Mouse (Mus musculus) frontal cortex, postnatal 36 days (tissue): ENCODE results near the gene Gm13693.
A peak's percentile ranks its signal among the peaks of the same experiment; 100 is the strongest.
"Not testable (repeated sequence)": the region's sequence is repeated elsewhere in the genome, so short reads cannot be mapped to it uniquely, and the experiment has no call there.

Source experiments
- DNase-seq, 2 experiments: peaks; one replicate each; pipeline ENCODE4 v3.0.0; 2022; ENCODE audit warnings: low spot score in 2 of 2

The Gm13693 gene

GRCm38 (mm10) chr2:83961203-83961602 is at the start of gene Gm13693:
TSS of gene Gm13693 (plus strand) at chr2:83961503.
- DNase-seq, result not testable (repeated sequence)

- DNase-seq, result no peak
These were observed 31.7 kb upstream of the Gm13693 start for GRCm38 (mm10) chr2:83929478-83930088.

- DNase-seq, result peak; percentile 90 to 96
These were observed 20.4 kb upstream of the Gm13693 start, which contains the start of gene Zswim2 for GRCm38 (mm10) chr2:83940931-83941361. TSS of gene Zswim2 (minus strand) at chr2:83941228.

GRCm38 (mm10) chr2:83941378-83941777 is 19.9 kb upstream of the Gm13693 start:
- no peak for DNase-seq

GRCm38 (mm10) chr2:83941792-83942191 is 19.5 kb upstream of the Gm13693 start:
- no peak for DNase-seq

DNA sequence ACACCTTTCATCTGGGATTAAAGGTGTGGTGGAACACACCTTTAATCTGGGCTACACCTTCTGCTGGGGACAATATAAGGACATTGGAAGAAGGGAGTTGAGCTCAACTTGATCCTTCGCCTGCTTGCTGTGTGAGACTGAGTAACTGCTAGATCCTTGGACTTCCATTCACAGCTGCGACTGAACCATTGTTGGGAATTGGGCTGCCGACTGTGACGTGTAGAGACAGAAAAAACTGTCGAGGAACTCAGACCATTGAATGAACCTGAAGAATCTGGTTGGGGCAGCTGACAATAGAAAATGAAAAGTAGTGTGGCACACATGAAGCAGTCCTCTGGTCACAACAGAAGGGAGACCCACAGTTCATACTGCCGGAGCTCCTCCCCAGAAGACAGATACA is 5.9 kb upstream of the Gm13693 start, which contains the start of gene Gm13698:
TSS of gene Gm13698 (plus strand) at position 301 of the 400 bp plus-strand sequence.
- DNase-seq, result not testable (repeated sequence)

- DNase-seq, result not testable (repeated sequence)
These were observed 5.7 kb downstream of the Gm13693 start, which contains the start of gene Gm13695 for GRCm38 (mm10) chr2:83967013-83967412. TSS of gene Gm13695 (plus strand) at chr2:83967313.

- DNase-seq, result not testable (repeated sequence)
These were observed 11.5 kb downstream of the Gm13693 start, which contains the start of gene Gm13696 for GRCm38 (mm10) chr2:83972823-83973222. TSS of gene Gm13696 (plus strand) at chr2:83973123.

- not testable (repeated sequence) for DNase-seq
These were observed 17.3 kb downstream of the Gm13693 start, which contains the start of gene Gm13694 for GRCm38 (mm10) chr2:83978633-83979032. TSS of gene Gm13694 (plus strand) at chr2:83978933.

- DNase-seq, result not testable (repeated sequence)
These were observed 23.1 kb downstream of the Gm13693 start, which contains the start of gene Gm13697 for GRCm38 (mm10) chr2:83984443-83984842. TSS of gene Gm13697 (plus strand) at chr2:83984743.

DNA sequence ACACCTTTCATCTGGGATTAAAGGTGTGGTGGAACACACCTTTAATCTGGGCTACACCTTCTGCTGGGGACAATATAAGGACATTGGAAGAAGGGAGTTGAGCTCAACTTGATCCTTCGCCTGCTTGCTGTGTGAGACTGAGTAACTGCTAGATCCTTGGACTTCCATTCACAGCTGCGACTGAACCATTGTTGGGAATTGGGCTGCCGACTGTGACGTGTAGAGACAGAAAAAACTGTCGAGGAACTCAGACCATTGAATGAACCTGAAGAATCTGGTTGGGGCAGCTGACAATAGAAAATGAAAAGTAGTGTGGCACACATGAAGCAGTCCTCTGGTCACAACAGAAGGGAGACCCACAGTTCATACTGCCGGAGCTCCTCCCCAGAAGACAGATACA is 28.9 kb downstream of the Gm13693 start, which contains the start of gene Gm13691:
TSS of gene Gm13691 (plus strand) at position 301 of the 400 bp plus-strand sequence.
- not testable (repeated sequence) for DNase-seq

- not testable (repeated sequence) for DNase-seq
These were observed 32.4 kb downstream of the Gm13693 start for GRCm38 (mm10) chr2:83993639-83994255.

DNA sequence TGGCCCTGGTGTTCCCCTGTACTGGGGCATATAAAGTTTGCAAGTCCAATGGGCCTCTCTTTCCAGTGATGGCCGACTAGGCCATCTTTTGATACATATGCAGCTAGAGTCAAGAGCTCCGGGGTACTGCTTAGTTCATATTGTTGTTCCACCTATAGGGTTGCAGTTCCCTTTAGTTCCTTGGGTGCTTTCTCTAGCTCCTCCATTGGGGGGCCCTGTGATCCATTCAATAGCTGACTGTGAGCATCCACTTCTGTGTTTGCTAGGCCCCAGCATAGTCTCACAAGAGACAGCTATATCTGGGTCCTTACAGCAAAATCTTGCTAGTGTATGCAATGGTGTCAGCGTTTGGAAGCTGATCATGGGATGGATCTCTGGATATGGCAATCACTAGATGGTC is 33.2 kb downstream of the Gm13693 start:
- DNase-seq, result not testable (repeated sequence)

DNA sequence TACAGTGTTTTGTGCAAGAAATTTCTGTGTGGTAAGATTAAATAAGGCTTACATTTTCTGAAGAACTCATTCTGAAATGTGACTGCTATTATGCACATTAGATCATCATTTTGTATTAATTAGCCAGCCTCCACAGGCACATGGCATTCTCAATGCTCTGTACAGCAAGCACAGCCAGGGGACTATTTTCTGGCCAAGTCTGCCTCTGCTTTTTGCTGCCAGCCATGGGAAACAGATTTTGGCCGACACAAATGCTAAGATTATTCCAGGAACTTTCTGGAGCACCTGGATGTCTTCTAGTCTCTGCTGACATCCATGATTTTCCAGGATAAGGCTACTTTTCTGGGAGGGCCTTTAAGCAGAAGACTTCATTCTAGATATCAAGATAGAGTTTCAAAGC is 47.6 kb downstream of the Gm13693 start:
- DNase-seq, result no peak

DNA sequence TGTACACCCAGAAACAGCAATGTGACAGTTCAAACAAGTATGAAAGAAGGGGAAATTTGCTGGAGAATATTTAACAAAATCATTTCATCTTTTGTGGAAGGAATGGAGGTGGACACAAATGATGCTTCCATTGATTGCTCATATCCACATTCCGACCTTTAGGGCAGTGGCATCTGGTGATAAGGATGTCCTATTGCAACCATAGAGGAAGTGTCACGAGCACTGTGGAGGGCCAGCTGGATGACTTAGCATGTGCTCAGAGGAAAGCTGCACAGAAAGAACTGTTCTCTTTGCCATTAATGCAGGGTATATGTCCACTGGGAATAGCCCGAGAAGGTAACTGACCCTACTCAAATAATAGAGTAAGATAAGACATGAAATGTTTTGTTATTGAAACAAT is 48.5 kb downstream of the Gm13693 start:
- no peak for DNase-seq
